Mouse (Mus musculus): ENCODE results near the gene Chil3. TPM values are rescaled to one million over a fixed set of nuclear protein-coding genes. Genes with fewer than 3 reads are reported as not detected.

The Chil3 gene
- total and polyA plus RNA-seq, 3 experiments = not detected

- no peak for DNase-seq (ENCODE audit: extremely low read depth)
- Histone ChIP-seq H3K27ac (ENCODE audit: insufficient read depth, low read depth) (no peak within 1 kb of the TSS), H3K4me1 (ENCODE audit: control insufficient read depth in 1 of 2, insufficient read depth in 2 of 2) (no peaks in the 10 kb centered on the region), H3K9ac (ENCODE audit: insufficient read depth, low read depth) (no peak within 1 kb of the TSS), H3K79me2 (replicated peaks; ENCODE audit: control insufficient read depth, extremely low read depth, insufficient read depth, poor library complexity, severe bottlenecking) (no peaks in the 10 kb centered on the region), H3K27me3 (replicated peaks) (no peaks in the 10 kb centered on the region), H3K36me3 (replicated peaks in 1 of 2; ENCODE audit: control insufficient read depth in 1 of 2, insufficient read depth in 1 of 2, low read length in 1 of 2) (no peaks in the 10 kb centered on the region), H3K4me3 (replicated peaks in 1 of 3; ENCODE audit: low read depth in 2 of 3, low read length in 2 of 3, poor library complexity in 1 of 3) (no peak within 1 kb of the TSS), H3K9me3 (replicated peaks; ENCODE audit: low read length) (no peaks in the 10 kb centered on the region), H3K4me2 (ENCODE audit: insufficient read depth, low read depth, poor library complexity, severe bottlenecking) (no peak within 1 kb of the TSS)
- dilution Hi-C loops (cut with MboI; ENCODE audit: extremely low pct_ligation_motif_present, extremely low pct_unique_long_range_greater_than_20kb, low sequenced_read_pairs) (no loop called here), in situ Hi-C loops (cut with MboI; ENCODE audit: low pct_ligation_motif_present, low pct_unique_long_range_greater_than_20kb, low sequenced_read_pairs) (no loop called here)
- TF ChIP-seq ZNF384 (IDR thresholded peaks at IDR 0.05; ENCODE audit: low read depth, low read length) = no peak
- no peak for TF ChIP-seq MAFK (IDR thresholded peaks at IDR 0.05; ENCODE audit: insufficient replicate concordance, low read length)
- no peak for TF ChIP-seq NELFE (IDR thresholded peaks at IDR 0.05; ENCODE audit: low read depth, low read length)
- no peak for TF ChIP-seq JUND (conservative IDR thresholded peaks at IDR 0.05; ENCODE audit: low read depth, low read length)
- TF ChIP-seq GABPA (IDR thresholded peaks at IDR 0.05; ENCODE audit: insufficient replicate concordance, low read depth, low read length) = no peak
These were observed 54.4 kb downstream of the Chil3 start, which contains the start of gene Chia1 for GRCm38 (mm10) chr3:106112929-106113328. TSS of gene Chia1 (plus strand) at chr3:106113229.

Other genes with a start within 250 kb of the Chil3 start
- 0.84 and 1.3 TPM in 2 replicates for gene I830077J02Rik, start 234.9 kb downstream of the Chil3 start, total RNA-seq (2012; rRNA removed)
- 2.9 and 3.2 TPM in 2 replicates for gene I830077J02Rik, start 234.9 kb downstream of the Chil3 start, total RNA-seq (2014; rRNA removed)
- 8.3 and 10.2 TPM in 2 replicates for gene I830077J02Rik, start 234.9 kb downstream of the Chil3 start, polyA plus RNA-seq (2012; ENCODE audit: insufficient read length, low read depth)
- gene Wdr77, start 208.2 kb downstream of the Chil3 start, total RNA-seq (2012; rRNA removed) = 87.4 and 114 TPM in 2 replicates
- gene Wdr77, start 208.2 kb downstream of the Chil3 start, total RNA-seq (2014; rRNA removed) = 86.7 and 91.2 TPM in 2 replicates
- 203 and 235 TPM in 2 replicates for gene Wdr77, start 208.2 kb downstream of the Chil3 start, polyA plus RNA-seq (2012; ENCODE audit: insufficient read length, low read depth)
- 317 and 342 TPM in 2 replicates for gene Atp5f1, start 207.5 kb downstream of the Chil3 start, total RNA-seq (2012; rRNA removed)
- 676 and 764 TPM in 2 replicates for gene Atp5f1, start 207.5 kb downstream of the Chil3 start, total RNA-seq (2014; rRNA removed)
- 494 and 505 TPM in 2 replicates for gene Atp5f1, start 207.5 kb downstream of the Chil3 start, polyA plus RNA-seq (2012; ENCODE audit: insufficient read length, low read depth)
- 1.4 and 1.6 TPM in 2 replicates for gene Ovgp1, start 193.9 kb downstream of the Chil3 start, total RNA-seq (2012; rRNA removed)
- gene Ovgp1, start 193.9 kb downstream of the Chil3 start, total RNA-seq (2014; rRNA removed) = 2.3 TPM in 2 replicates
- gene Ovgp1, start 193.9 kb downstream of the Chil3 start, polyA plus RNA-seq (2012; ENCODE audit: insufficient read length, low read depth) = 4.3 and 5.6 TPM in 2 replicates
- gene Pifo, start 152.9 kb downstream of the Chil3 start, total RNA-seq (2012; rRNA removed) = 5.4 and 8.1 TPM in 2 replicates
- gene Pifo, start 152.9 kb downstream of the Chil3 start, total RNA-seq (2014; rRNA removed) = 13.7 and 16.4 TPM in 2 replicates
- 7.1 and 7.7 TPM in 2 replicates for gene Pifo, start 152.9 kb downstream of the Chil3 start, polyA plus RNA-seq (2012; ENCODE audit: insufficient read length, low read depth)
- gene Chil5, start 134.8 kb downstream of the Chil3 start, total RNA-seq (2012; rRNA removed) = not detected in 2 replicates
- not detected in 2 replicates for gene Chil5, start 134.8 kb downstream of the Chil3 start, total RNA-seq (2014; rRNA removed)
- 0.30 and 0.31 TPM in 2 replicates for gene Chil5, start 134.8 kb downstream of the Chil3 start, polyA plus RNA-seq (2012; ENCODE audit: insufficient read length, low read depth)
- gene Chia1, start 54.3 kb downstream of the Chil3 start, total RNA-seq (2012; rRNA removed) = 0.13 TPM in 1 of 2 replicates, not detected in the other
- 0.36 and 0.47 TPM in 2 replicates for gene Chia1, start 54.3 kb downstream of the Chil3 start, total RNA-seq (2014; rRNA removed)
- 0.38 and 0.46 TPM in 2 replicates for gene Chia1, start 54.3 kb downstream of the Chil3 start, polyA plus RNA-seq (2012; ENCODE audit: insufficient read length, low read depth)
- not detected in 2 replicates for gene Chil4, start 51.9 kb upstream of the Chil3 start, total RNA-seq (2012; rRNA removed)
- gene Chil4, start 51.9 kb upstream of the Chil3 start, total RNA-seq (2014; rRNA removed) = not detected in 2 replicates
- not detected in 2 replicates for gene Chil4, start 51.9 kb upstream of the Chil3 start, polyA plus RNA-seq (2012; ENCODE audit: insufficient read length, low read depth)
- not detected in 2 replicates for gene Chil6, start 238.6 kb upstream of the Chil3 start, total RNA-seq (2012; rRNA removed)
- gene Chil6, start 238.6 kb upstream of the Chil3 start, total RNA-seq (2014; rRNA removed) = not detected in 2 replicates
- not detected in 2 replicates for gene Chil6, start 238.6 kb upstream of the Chil3 start, polyA plus RNA-seq (2012; ENCODE audit: insufficient read length, low read depth)